Mouse (Mus musculus) layer of hippocampus, postnatal 25 days (tissue): ENCODE measurements around the gene Rab23. TPM values are rescaled to one million over a fixed set of nuclear protein-coding genes. Genes with fewer than 3 reads are reported as not detected.
A peak's percentile ranks its signal among the peaks of the same experiment; 100 is the strongest.
"Not testable (repeated sequence)": the region's sequence is repeated elsewhere in the genome, so short reads cannot be mapped to it uniquely, and the experiment has no call there.

Experiments used
- DNase-seq, 2 experiments: peaks; one replicate each; pipeline ENCODE4 v3.0.0; 2022; ENCODE audit warnings: mixed read lengths in 2 of 2, low spot score in 1 of 2; ENCODE audit errors: extremely low spot score in 1 of 2
- total RNA-seq, 2 experiments: library from RNA; stranded (reverse); gene quantifications; 2 replicates each; pipeline ENCODE4 v1.2.3; 2021

Rab23 gene
- total RNA-seq, 2 experiments from 2014 or later = 24.0 to 25.3 TPM

DNA sequence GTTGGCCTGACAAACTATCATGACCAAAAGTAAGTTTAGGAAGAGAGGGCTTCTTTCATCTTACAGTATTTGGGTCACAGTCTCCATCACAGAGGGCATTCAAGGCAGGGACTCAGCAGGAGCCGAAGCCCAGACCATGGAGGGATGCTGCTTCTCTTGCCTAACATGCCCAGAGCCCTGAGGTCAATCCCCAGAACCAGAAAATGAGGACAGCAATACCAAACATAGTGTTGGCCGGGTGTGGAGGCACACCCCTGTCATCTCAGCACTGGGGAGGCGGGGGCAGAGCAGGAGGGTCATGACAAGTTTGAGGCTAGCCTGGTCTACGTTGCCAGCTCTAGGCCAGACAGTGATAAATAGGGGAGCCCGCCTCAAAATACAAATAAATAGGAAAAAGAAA is 5.4 kb downstream of the Rab23 start:
- no peak for DNase-seq

DNA sequence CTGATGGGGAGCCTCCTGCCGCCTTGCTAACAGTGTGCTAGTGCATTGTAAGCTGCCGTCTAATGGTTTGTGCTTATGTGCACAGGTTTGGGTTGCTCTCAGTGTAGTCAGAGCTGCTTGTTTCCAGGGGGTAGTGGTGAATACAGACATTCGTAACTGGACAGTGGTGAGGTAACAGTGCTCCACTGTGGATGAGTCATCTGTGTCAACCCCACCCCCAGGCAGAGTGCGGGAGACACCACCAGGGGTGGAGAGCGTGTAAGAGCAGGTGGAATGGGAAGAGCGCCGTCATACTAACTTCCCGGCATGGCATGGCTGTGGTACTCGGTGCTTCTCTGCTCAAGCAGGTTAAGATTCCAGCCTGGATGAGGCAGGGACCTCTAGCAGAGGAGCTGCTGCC is 13.4 kb downstream of the Rab23 start:
- no peak for DNase-seq

DNA sequence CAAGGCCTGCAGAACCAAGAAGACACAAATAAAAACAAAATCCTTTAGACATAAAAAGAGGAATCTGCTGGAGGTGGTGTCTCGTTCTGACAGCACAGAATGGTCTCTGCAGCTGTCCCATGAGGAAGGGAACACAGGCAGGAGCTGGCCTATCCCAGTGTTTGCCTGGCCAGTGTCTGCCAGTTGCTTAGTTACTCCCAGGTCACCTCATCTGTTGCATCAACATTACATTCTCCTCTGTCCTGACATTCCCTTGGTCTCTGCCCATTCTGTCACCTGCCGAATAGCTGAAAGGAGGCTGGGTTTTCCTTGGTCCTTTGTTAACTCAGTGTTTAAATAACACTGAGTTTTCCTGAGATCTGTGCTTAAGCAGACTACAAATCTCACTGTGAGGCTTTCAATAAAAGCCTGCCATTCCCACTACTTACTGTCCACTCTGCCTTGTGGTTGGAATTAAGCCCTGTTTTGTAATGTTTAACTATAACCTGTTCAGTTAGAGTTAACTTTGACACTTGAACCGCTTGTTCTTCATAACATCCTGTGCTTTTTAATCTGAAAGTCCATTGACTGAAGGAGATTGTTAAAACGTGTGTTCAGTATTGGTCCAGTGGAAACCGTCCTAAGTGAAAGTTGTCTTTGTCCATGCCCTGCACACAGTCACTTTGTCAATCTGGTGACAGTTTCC is 14.5 kb downstream of the Rab23 start:
- no peak for DNase-seq

DNA sequence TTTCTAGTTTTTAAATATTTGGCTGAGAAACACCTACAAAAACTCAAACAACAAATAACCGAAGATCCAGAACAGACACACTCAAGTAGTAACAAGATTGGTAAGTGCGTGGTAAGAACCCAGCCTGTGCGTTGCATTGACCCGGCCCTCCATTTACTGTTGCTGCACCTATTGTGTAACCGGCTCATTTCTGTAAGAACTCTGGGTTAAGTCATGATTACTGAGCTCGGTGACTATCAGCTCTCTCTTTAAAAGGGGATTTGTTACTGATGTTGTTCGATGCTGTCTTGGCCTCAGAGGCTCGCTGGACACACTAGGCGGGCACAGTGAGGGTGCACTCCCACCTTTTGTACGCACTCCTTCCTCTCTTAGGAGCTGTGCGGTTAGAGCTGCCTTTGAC is 18.6 kb downstream of the Rab23 start:
- DNase-seq = no peak

DNA sequence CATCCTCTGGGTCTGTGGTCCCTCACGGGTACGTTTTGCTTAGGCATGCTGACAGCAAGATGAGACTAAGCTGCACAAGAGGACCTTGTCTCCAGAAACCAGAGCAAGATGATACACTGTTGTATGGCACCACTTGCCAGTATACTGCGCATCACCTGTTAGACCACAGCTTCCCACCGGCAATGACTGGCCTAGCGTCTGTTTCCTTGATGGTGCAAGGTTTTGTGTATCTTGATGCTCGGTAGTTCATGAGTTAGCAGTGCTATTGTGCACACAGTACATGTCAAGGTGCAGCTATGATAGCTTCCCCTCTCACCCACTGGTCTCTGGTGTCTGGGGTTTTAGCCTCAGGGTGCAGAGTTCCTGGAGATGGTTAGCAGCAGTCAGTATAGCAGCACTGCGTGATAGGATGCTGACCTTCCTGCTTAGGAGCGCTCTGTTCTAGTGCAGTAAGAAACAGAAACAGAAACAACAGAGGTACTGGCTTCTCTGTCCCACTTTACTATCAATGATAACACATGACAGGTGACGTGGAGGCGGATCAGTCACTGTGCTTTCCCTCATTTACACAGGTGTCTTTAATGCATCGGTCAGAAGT is 19.1 kb downstream of the Rab23 start:
- DNase-seq = no peak

DNA sequence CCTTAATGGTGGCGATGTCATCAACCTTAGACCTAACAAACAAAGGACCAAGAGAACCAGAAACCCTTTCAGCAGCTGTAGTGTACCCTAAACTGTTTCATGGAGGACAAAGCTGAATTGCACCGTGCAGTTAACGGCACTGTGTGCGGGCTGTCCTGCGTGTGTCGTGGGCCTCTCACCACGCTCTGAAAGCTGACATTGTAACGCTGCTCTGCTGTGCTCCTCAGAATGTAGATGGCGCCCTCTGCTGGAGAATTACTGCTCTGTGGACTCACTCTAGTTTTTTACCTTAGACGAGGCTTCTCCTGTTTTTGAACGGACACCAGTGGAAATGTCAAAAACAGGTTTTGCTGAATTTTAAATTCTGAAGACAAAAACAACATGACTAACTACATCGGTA is 19.6 kb downstream of the Rab23 start:
- peak; percentile 82 to 96 for DNase-seq

DNA sequence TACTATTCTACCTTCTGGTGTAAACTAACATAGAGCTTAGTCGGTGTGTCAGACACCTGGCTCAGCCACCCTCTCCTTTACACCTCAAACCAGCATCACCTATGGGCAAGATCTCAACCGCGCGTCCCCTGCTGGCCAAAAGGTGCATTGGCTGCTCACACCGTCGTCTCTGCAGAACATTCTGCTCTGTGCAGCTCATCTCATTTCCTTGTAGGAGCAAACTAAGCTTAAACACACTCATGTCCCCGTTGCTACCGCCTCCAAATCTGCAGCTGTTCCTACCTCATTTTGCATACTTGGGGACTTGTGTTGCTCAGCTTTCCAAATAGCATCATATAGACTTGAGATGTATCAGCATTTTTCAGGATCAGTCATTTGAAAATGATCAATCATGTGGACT is 23.2 kb downstream of the Rab23 start:
- DNase-seq = peak in 1 of 2 experiments; percentile 43

DNA sequence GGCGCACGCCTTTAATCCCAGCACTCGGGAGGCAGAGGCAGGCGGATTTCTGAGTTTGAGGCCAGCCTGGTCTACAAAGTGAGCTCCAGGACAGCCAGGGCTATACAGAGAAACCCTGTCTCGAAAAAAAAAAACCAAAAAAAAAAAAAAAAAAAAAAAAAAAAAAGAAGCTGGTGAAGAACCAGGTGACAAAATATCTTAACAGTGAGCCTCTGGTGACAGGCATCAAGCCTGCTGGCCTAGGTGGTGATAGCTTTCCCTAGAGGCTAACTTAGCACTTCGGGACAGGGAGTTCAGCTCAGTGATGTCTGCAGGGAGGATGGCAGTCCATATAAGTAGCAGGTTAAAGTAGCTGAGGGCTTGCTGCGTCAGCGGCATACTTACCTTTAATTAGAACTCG is 25.1 kb downstream of the Rab23 start:
- DNase-seq = not testable (repeated sequence)

DNA sequence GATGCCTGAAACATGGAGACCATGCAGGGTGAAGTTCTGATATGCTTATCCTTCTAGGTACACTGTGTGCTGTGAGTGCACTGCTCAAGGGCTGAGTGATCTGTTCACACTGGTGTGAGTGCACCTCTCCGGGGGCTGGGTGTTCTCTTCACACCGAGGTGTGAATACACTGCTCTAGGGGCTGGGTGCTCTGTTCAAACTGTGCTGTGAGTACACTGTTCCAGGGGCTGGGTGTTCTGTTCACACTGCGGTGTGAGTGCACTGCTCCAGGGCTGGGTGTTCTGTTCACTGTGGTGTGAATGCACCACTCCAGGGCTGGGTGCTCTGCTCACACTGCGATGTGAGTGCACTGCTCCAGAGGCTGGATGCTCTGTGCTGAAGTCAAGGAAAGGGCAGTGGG is 26.2 kb downstream of the Rab23 start:
- no peak for DNase-seq

DNA sequence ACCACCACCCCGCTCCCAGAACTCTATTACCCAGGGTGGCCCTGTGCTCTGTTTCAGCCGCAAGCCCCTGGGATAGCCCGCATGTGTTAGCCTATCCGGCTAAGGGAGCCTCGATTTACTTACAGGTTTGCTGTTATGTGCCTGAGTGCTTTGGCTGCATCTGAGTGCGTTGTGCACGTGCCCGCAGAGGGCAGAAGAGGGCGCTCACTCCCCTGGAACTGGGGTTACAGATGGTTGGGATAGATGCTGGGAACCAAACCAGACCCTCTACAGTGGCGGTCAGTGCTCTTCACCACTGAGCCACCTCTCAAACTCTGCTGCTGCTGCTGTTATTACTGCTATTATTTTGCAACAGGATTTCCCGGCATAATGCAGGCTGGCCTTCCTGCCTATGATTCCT is 29.4 kb downstream of the Rab23 start:
- no peak for DNase-seq

DNA sequence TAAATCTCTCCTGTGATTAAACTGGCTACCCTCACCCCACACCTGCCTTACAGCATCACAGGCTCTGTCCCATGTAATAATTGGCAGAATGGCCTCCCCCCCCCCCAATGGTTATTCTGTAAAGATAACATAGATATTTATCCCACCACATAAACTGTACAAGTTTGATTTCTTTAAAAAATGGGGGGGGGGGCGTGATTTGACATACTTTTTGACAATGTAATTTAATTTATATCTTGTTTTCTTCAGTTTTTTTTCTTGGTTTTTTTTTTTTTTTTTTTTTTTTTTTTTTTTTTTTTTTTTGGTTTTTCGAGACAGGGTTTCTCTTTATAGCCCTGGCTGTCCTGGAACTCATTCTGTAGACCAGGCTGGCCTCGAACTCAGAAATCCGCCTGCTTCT is 30.0 kb downstream of the Rab23 start:
- not testable (repeated sequence) for DNase-seq

DNA sequence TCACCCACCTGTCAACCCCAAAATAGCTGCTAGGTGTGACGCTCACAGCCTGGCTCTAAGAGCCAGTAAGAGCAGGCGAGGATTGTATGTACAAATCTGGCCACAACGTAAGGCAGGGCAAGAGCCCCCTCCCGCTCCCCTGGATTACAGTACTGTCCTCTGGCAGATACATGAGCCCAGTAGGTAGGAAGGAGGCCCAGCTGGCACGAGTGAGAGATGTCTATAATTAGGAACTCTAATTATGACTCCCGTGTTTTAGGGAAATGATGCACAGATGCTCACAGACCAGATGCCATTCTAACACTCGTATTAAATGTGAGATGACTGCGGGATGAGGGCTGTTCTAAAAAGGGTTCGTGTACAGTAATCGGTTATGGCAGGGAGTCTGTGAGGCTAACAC is 31.6 kb downstream of the Rab23 start:
- DNase-seq = no peak

DNA sequence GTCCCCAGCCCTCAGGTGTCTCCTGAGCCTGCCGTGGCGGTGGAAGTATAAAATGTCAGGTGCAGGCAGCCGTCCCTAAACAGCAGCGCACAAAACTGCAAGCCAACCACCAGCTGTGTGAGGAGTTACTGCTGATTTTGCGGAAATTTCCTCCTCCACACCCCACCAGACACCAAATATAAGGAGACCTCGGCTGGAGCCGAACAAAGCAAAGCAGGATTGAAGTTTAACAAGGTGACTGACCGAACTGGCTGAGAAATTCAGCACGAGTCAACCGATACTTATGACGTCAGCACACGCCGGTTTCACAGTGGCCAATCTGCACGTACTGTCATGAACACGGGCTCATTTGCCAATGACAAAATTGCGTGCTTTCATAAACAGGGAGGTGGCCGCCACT is 34.4 kb downstream of the Rab23 start:
- no peak for DNase-seq

DNA sequence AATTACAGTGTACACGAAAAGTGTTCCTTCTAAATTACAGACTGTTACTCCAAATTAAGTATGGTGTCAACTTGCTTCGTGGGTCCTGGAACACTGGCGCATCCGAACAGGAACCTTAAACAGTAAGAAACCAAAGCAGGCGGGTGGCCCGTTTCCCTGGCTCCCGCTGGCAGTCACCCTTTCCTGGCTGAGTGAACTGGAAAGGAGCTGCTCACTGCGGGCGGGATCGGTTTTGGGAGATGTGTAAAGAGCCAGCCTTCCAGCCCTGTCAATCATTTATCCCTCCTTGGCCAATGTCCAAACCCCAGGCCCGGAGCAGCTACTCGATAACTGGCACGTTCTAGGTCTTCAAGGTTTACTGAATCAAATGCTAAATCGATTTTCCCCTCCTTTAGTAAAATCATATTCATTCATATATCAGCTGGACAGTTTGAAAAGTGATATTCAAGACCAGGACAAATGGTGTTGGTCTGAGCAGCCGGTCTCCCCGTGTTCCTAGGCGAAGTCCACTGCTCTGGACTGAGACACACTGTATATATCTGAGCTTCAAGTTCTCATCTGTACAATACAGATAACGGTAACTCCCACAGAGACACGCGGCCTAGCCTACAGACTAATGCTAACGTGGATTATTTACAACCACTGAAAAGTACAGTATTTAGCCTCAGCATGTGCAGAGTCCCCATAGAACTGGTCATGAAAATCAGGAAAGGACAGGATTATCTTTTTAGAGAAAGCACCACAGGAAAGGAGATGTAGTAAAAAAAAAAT is 35.5 kb downstream of the Rab23 start:
- DNase-seq = no peak

DNA sequence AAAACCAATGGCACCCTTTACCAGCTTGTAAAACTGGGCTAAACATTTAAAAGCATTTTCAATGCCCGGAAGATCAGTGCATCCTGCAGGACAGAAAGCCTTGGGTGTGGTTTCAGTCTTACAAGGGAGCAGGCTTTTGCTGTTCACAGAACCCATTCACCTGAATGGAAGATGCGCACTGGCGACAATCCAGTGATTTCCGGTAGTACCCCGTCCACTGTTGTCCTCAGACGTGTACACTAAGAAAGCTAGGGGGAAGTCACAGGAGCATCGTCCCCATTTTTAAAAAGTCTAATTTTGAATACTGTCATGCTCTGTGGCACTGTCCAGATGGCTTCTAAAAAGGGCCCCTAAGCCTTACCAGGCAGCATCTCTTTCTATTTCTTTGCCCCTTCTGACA is 36.1 kb downstream of the Rab23 start:
- DNase-seq = no peak

DNA sequence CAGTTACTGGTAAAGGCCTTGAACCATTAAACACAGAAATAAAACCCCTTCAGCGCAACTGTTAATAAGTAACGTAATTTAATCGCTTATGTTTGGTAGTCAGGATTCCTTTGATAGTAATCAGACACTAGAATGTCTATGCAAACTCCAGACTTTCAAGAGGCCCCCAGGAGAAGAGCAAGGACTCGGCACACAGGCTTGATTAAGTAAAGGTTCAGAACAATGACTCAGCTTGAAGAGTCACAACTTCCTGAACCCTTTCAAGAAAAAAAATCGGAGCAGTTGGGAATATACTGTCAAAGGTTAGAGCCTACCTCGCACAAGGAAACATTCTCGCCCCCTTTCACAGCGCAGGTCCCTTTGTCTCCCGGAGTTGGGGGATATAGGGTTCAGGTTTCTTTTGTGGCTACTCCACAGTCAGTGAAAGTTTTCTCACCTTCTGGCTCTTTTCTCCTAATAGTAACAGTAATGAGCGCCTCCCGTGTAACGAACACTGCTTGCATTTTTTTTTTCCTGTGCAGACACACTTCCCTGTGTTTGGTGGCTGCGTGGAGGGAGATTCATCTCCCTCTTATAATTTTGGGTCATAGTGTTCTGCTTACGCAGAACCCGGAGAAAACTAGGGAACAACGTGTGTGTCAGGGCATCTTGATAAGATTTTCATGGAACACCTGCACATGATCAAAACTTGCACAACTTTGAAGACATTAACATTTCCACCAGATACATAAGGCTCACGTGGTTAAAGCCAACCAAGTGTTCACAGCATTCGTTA is 36.8 kb downstream of the Rab23 start:
- no peak for DNase-seq

DNA sequence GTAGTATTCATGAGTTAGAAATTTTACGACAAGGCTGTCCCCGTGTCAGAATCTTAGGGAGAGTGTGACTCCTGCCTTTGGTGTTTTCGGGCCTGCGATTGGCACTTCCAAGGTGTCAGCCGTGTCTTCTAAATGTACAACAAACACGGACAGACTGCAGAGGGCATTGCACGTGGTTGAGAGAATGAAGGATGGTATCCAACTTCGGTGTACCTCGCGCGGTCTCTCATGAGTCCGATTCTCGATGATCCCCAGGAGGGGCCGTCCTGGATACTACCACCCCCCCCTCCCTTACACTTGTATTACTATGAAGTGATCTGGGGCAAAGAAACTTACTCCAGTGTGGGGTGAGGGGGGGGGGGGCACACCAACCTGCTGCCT is 37.3 kb downstream of the Rab23 start:
- DNase-seq = no peak

DNA sequence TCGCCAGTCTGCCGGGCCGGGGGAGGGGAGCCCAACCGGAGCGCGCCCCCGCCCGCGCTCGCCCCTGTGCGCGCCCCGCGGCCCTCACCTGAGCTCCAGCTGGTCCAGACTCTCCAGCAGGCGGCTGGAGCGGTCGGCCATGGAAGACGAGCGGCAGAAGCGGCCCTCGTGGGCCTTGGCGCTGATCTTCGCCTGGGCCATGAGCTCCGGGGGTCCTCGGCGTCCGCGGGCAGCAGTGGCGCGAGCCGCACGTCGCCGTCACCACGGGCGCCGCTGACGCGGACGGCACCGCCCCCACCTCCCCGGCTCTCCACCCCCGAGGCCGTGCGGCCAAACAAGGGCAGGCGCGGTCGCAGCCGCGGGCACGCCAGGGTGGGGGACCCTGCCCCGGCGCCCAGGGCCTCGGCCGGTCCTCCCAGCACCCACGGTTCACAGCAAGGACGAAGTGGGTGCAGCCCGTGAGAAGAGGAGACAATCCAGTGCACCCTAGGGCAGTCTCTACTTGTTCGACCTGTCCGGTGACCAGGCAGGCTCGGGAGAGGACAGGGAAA is 37.9 kb downstream of the Rab23 start, which contains the start of gene Bag2:
Gene Bag2, minus strand, starts transcription at position 305 of the 551 bp plus-strand sequence.
- DNase-seq = peak; percentile 29 to 49

DNA sequence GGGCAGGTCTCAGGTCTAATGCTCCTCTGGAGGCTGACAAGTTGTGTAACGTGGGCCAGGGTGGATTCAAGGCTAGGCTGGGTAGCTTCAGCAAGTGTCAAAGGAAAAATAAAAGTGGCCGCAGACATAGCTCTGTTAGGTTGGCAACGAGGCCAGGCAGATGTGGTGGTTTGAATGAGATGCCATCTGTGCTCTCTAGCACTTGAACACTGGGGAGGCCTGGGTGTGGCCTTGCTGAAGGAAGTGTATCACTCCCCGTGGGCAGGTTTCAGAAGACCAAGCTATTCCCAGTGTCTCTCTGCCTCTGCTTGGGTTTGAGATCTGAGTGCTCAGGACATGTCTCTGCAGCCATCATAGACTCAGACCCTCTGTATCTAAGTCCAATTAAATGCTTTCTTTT is 38.8 kb downstream of the Rab23 start:
- no peak for DNase-seq

DNA sequence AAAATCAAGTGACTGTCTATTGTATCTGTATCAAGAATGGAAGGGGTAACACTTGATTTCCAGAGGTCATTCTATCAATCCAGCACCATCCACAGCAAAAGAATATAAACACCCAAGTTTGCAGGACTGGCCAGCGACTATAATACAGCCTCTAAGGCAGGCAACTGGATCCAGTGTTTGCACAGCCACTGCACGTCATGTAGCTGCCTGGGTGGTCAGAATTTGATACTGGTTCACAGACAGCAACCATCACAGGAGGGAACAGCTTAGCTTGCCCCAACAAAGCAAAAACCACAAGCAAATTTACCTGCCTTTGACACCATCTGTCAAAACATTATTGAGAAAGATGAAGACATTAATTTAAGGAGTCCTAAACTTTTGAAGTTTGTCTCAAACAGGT is 44.1 kb downstream of the Rab23 start:
- no peak for DNase-seq
